Mouse (Mus musculus) stomach, embryonic 15.5 days (tissue): Measurements from ENCODE around the gene Hoga1. TPM values are rescaled to one million over a fixed set of nuclear protein-coding genes. Genes with fewer than 3 reads are reported as not detected.

Experiments
- ATAC-seq: fragments of 200-750 bp; cut with Nextera tagmentation; 2 replicates; pipeline ENCODE4 v1.8.0; 2017; ENCODE audit warnings: low read depth, moderate number of reproducible peaks, moderate TSS enrichment; ENCODE audit not compliant: insufficient read depth, low FRiP score
- H3K27ac ChIP-seq: fragments of 300-500 bp; sonication (generic); 2 replicates; pipeline ENCODE4 v1.5.1; 2015; ENCODE audit warnings: mild to moderate bottlenecking, inconsistent platforms
- H3K27me3 ChIP-seq: fragments of 300-500 bp; sonication (generic); replicated peaks from 2 replicates; pipeline ENCODE4 v1.6.1; 2015; ENCODE audit warnings: inconsistent platforms
- H3K36me3 ChIP-seq: fragments of 300-500 bp; sonication (generic); 2 replicates; pipeline ENCODE4 v1.6.1; 2015; ENCODE audit warnings: inconsistent platforms
- H3K4me1 ChIP-seq: fragments of 300-500 bp; sonication (generic); 2 replicates; pipeline ENCODE4 v1.6.1; 2015; ENCODE audit warnings: inconsistent platforms
- H3K4me2 ChIP-seq: fragments of 300-500 bp; sonication (generic); 2 replicates; pipeline ENCODE4 v1.6.1; 2015; ENCODE audit warnings: mild to moderate bottlenecking, inconsistent platforms
- H3K4me3 ChIP-seq: fragments of 300-500 bp; sonication (generic); replicated peaks from 2 replicates; pipeline ENCODE4 v1.5.1; 2015; ENCODE audit warnings: inconsistent platforms
- H3K9ac ChIP-seq: fragments of 300-500 bp; sonication (generic); 2 replicates; pipeline ENCODE4 v1.6.1; 2015; ENCODE audit warnings: inconsistent platforms
- H3K9me3 ChIP-seq: fragments of 300-500 bp; sonication (generic); 2 replicates; pipeline ENCODE4 v1.6.1; 2016; ENCODE audit warnings: inconsistent platforms
- WGBS: fragments of 180-500 bp; shearing (Covaris S2); methylation state at CpG from one replicate; pipeline ENCODE4 v1.1.7; 2015; 5-methylcytosine and 5-hydroxymethylcytosine counted together
- polyA plus RNA-seq: library from polyadenylated mRNA; unstranded; fragments of >200 nt; fragmentation: Nextera tagmentation; extraction: Ambion mirVana; gene quantifications from 2 replicates; pipeline ENCODE4 v1.2.1, GENCODE M21; 2015

The Hoga1 gene
- polyA plus RNA-seq, 1 experiment from 2014 or later: 4.0 TPM

- ATAC-seq: no peak
- H3K9me3 ChIP-seq: no peaks in the 10 kb centered on the region
- no peaks in the 10 kb centered on the region for H3K4me1 ChIP-seq
- no peaks in the 10 kb centered on the region for H3K27me3 ChIP-seq
- WGBS: 74% methylated on average over 4 of the region's 4 CpGs
- no peak within 1 kb of the TSS for H3K27ac ChIP-seq
- H3K9ac ChIP-seq: no peak within 1 kb of the TSS
- no peak within 1 kb of the TSS for H3K4me2 ChIP-seq
- H3K4me3 ChIP-seq: no peak within 1 kb of the TSS
- H3K36me3 ChIP-seq: no peaks in the 10 kb centered on the region
Observed at GRCm38 (mm10) chr19:42051948-42052347, 6.5 kb downstream of the Hoga1 start, which contains the start of gene 4933411K16Rik. 4933411K16Rik (plus strand) TSS chr19:42052248.

GRCm38 (mm10) chr19:42054255-42054654 lies 8.8 kb downstream of the Hoga1 start:
- H3K4me3 ChIP-seq: no peak overlapping the region
- no peaks in the 10 kb centered on the region for H3K27me3 ChIP-seq
- no peaks in the 10 kb centered on the region for H3K36me3 ChIP-seq
- WGBS: 71% methylated on average over 6 of the region's 6 CpGs
- no peak overlapping the region for H3K9ac ChIP-seq
- no peak overlapping the region for H3K27ac ChIP-seq
- no peak overlapping the region for H3K4me2 ChIP-seq
- ATAC-seq: no peak
- no peaks in the 10 kb centered on the region for H3K9me3 ChIP-seq
- H3K4me1 ChIP-seq: no peaks in the 10 kb centered on the region

GRCm38 (mm10) chr19:42055881-42056280 lies 10.5 kb downstream of the Hoga1 start:
- H3K36me3 ChIP-seq: no peaks in the 10 kb centered on the region
- H3K27me3 ChIP-seq: no peaks in the 10 kb centered on the region
- H3K4me2 ChIP-seq: no peak overlapping the region
- H3K27ac ChIP-seq: no peak overlapping the region
- 77% methylated on average over 2 of the region's 2 CpGs for WGBS
- ATAC-seq: no peak
- no peak overlapping the region for H3K9ac ChIP-seq
- H3K9me3 ChIP-seq: no peaks in the 10 kb centered on the region
- H3K4me3 ChIP-seq: no peak overlapping the region
- H3K4me1 ChIP-seq: no peaks in the 10 kb centered on the region

- Histone ChIP-seq H3K4me1 (no peaks in the 10 kb centered on the region), H3K27ac (no peak overlapping the region), H3K4me2 (no peak overlapping the region), H3K4me3 (no peak overlapping the region), H3K27me3 (no peaks in the 10 kb centered on the region), H3K36me3 (no peaks in the 10 kb centered on the region), H3K9me3 (no peaks in the 10 kb centered on the region), H3K9ac (no peak overlapping the region)
- 73% methylated on average over 6 of the region's 6 CpGs for WGBS
- ATAC-seq: no peak
Observed at GRCm38 (mm10) chr19:42056719-42057409, 11.5 kb downstream of the Hoga1 start.

- H3K9me3 ChIP-seq: no peaks in the 10 kb centered on the region
- no peaks in the 10 kb centered on the region for H3K4me1 ChIP-seq
- H3K9ac ChIP-seq: no peak overlapping the region
- no peaks in the 10 kb centered on the region for H3K27me3 ChIP-seq
- ATAC-seq: no peak
- H3K36me3 ChIP-seq: no peaks in the 10 kb centered on the region
- H3K27ac ChIP-seq: no peak overlapping the region
- WGBS: 60% methylated on average over 7 of the region's 7 CpGs
- no peak overlapping the region for H3K4me2 ChIP-seq
- H3K4me3 ChIP-seq: no peak overlapping the region
Observed at GRCm38 (mm10) chr19:42058426-42058825, 13.0 kb downstream of the Hoga1 start.

GRCm38 (mm10) chr19:42061443-42061842 lies 16.0 kb downstream of the Hoga1 start:
- H3K4me1 ChIP-seq: no peaks in the 10 kb centered on the region
- no peaks in the 10 kb centered on the region for H3K36me3 ChIP-seq
- no peak overlapping the region for H3K27ac ChIP-seq
- no peak overlapping the region for H3K9ac ChIP-seq
- H3K27me3 ChIP-seq: no peaks in the 10 kb centered on the region
- no peaks in the 10 kb centered on the region for H3K9me3 ChIP-seq
- WGBS: 85% methylated on average over 7 of the region's 7 CpGs
- H3K4me2 ChIP-seq: no peak overlapping the region
- no peak overlapping the region for H3K4me3 ChIP-seq
- ATAC-seq: no peak

GRCm38 (mm10) chr19:42068441-42069240 lies 23.2 kb downstream of the Hoga1 start:
- no peak overlapping the region for H3K4me3 ChIP-seq
- 70% methylated on average over 11 of the region's 11 CpGs for WGBS
- no peak overlapping the region for H3K27ac ChIP-seq
- H3K36me3 ChIP-seq: no peaks in the 10 kb centered on the region
- no peaks in the 10 kb centered on the region for H3K27me3 ChIP-seq
- ATAC-seq: no peak
- H3K9me3 ChIP-seq: no peaks in the 10 kb centered on the region
- H3K9ac ChIP-seq: no peak overlapping the region
- no peak overlapping the region for H3K4me2 ChIP-seq
- H3K4me1 ChIP-seq: no peaks in the 10 kb centered on the region

GRCm38 (mm10) chr19:42069241-42069525 lies 23.8 kb downstream of the Hoga1 start:
- Histone ChIP-seq H3K27ac (no peak overlapping the region), H3K4me2 (no peak overlapping the region), H3K27me3 (no peaks in the 10 kb centered on the region), H3K9ac (no peak overlapping the region), H3K9me3 (no peaks in the 10 kb centered on the region), H3K4me1 (no peaks in the 10 kb centered on the region), H3K4me3 (no peak overlapping the region), H3K36me3 (no peaks in the 10 kb centered on the region)
- 46% methylated on average over 6 of the region's 6 CpGs for WGBS
- no peak for ATAC-seq

GRCm38 (mm10) chr19:42071221-42071620 lies 25.8 kb downstream of the Hoga1 start:
- H3K4me1 ChIP-seq: no peaks in the 10 kb centered on the region

GRCm38 (mm10) chr19:42071886-42072608 lies 26.6 kb downstream of the Hoga1 start:
- Histone ChIP-seq H3K9ac (no peak overlapping the region), H3K4me1 (no peaks in the 10 kb centered on the region), H3K27ac (no peak overlapping the region), H3K27me3 (no peaks in the 10 kb centered on the region), H3K36me3 (no peaks in the 10 kb centered on the region), H3K9me3 (no peaks in the 10 kb centered on the region), H3K4me3 (no peak overlapping the region), H3K4me2 (no peak overlapping the region)
- ATAC-seq: 0 out of 2 replicates have a peak, but pooled peaks have one; percentile 27
- 79% methylated on average over 15 of the region's 15 CpGs for WGBS

More at GRCm38 (mm10) chr19:42071221-42071620, 25.8 kb downstream of the Hoga1 start:
- Histone ChIP-seq H3K9ac (no peak overlapping the region), H3K27me3 (no peaks in the 10 kb centered on the region), H3K4me3 (no peak overlapping the region), H3K9me3 (no peaks in the 10 kb centered on the region), H3K36me3 (no peaks in the 10 kb centered on the region), H3K27ac (no peak overlapping the region), H3K4me2 (no peak overlapping the region)
- WGBS: 71% methylated on average over 7 of the region's 7 CpGs
- ATAC-seq: no peak

- H3K9me3 ChIP-seq: no peaks in the 10 kb centered on the region
- no peak for ATAC-seq
- 75% methylated on average over 7 of the region's 7 CpGs for WGBS
- H3K36me3 ChIP-seq: no peaks in the 10 kb centered on the region
- no peaks in the 10 kb centered on the region for H3K27me3 ChIP-seq
- H3K4me3 ChIP-seq: no peak overlapping the region
- H3K27ac ChIP-seq: no peak overlapping the region
- H3K4me2 ChIP-seq: no peak overlapping the region
- no peaks in the 10 kb centered on the region for H3K4me1 ChIP-seq
- H3K9ac ChIP-seq: no peak overlapping the region
Observed at GRCm38 (mm10) chr19:42072802-42073201, 27.4 kb downstream of the Hoga1 start.

- H3K4me1 ChIP-seq: no peaks in the 10 kb centered on the region
- H3K9ac ChIP-seq: no peak overlapping the region
Observed at GRCm38 (mm10) chr19:42075051-42075450, 29.6 kb downstream of the Hoga1 start.

More at GRCm38 (mm10) chr19:42075051-42075450, 29.6 kb downstream of the Hoga1 start:
- Histone ChIP-seq H3K27me3 (no peaks in the 10 kb centered on the region), H3K27ac (no peak overlapping the region), H3K9me3 (no peaks in the 10 kb centered on the region), H3K36me3 (no peaks in the 10 kb centered on the region), H3K4me2 (no peak overlapping the region), H3K4me3 (no peak overlapping the region)
- ATAC-seq: no peak
- 79% methylated on average over 2 of the region's 2 CpGs for WGBS
